Mouse (Mus musculus) lung, postnatal 0 days (tissue): Measurements from ENCODE around the gene Tmem159.

Experiments used
- CTCF ChIP-seq: IDR thresholded peaks from 2 replicates; pipeline ENCODE4 v1.5.1; 2016; ENCODE audit warnings: antibody characterized with exemption, mild to moderate bottlenecking
- EP300 ChIP-seq: IDR thresholded peaks from 2 replicates; pipeline ENCODE4 v1.6.1; 2016; ENCODE audit warnings: antibody characterized with exemption, mild to moderate bottlenecking, control low read depth

GRCm38 (mm10) chr7:120142743-120143142, 40.6 kb downstream of the Tmem159 start:
- TF ChIP-seq EP300: no peak
- no peak for TF ChIP-seq CTCF
